Mouse (Mus musculus): ENCODE measurements around the gene Drd4. TPM values are rescaled to one million over a fixed set of nuclear protein-coding genes. Genes with fewer than 3 reads are reported as not detected.

The Drd4 gene
- total RNA-seq, 2 experiments from 2014 or later = not detected

GRCm38 (mm10) chr7:141288042-141288441, 3.8 kb upstream of the Drd4 start:
- intact Hi-C loops (cut with DNase I) = no loop called here
- DNase-seq = no peak

GRCm38 (mm10) chr7:141292583-141293388, 980 bp downstream of the Drd4 start:
- intact Hi-C loops (cut with DNase I) = no loop called here

GRCm38 (mm10) chr7:141293852-141294471, 2.2 kb downstream of the Drd4 start:
- DNase-seq = peak in 1 of 2 experiments; percentile 19
- intact Hi-C loops (cut with DNase I) = no loop called here

More at GRCm38 (mm10) chr7:141292583-141293388, 980 bp downstream of the Drd4 start:
- DNase-seq = no peak

GRCm38 (mm10) chr7:141294479-141294878, 2.7 kb downstream of the Drd4 start:
- DNase-seq = no peak
- intact Hi-C loops (cut with DNase I) = no loop called here

- intact Hi-C loops (cut with DNase I) = no loop called here
- DNase-seq = no peak
Observed at GRCm38 (mm10) chr7:141297926-141298650, 6.3 kb downstream of the Drd4 start.

- no peak for DNase-seq
- intact Hi-C loops (cut with DNase I) = no loop called here
Observed at GRCm38 (mm10) chr7:141299175-141299574, 7.4 kb downstream of the Drd4 start.

GRCm38 (mm10) chr7:141301386-141301785, 9.6 kb downstream of the Drd4 start:
- intact Hi-C loops (cut with DNase I) = no loop called here
- DNase-seq = no peak

GRCm38 (mm10) chr7:141302702-141303268, 11.0 kb downstream of the Drd4 start:
- intact Hi-C loops (cut with DNase I) = no loop called here
- no peak for DNase-seq

- intact Hi-C loops (cut with DNase I) = no loop called here
- no peak for DNase-seq
Observed at GRCm38 (mm10) chr7:141304537-141304936, 12.7 kb downstream of the Drd4 start.

- no peak for DNase-seq
- intact Hi-C loops (cut with DNase I) = no loop called here
Observed at GRCm38 (mm10) chr7:141314416-141314815, 22.6 kb downstream of the Drd4 start.

- intact Hi-C loops (cut with DNase I) = no loop called here
- no peak for DNase-seq
Observed at GRCm38 (mm10) chr7:141315076-141315475, 23.3 kb downstream of the Drd4 start.

GRCm38 (mm10) chr7:141315974-141316373, 24.2 kb downstream of the Drd4 start:
- no peak for DNase-seq
- intact Hi-C loops (cut with DNase I) = no loop called here

GRCm38 (mm10) chr7:141317619-141318132, 25.9 kb downstream of the Drd4 start:
- intact Hi-C loops (cut with DNase I) = no loop called here
- DNase-seq = no peak

GRCm38 (mm10) chr7:141319446-141319845, 27.6 kb downstream of the Drd4 start:
- intact Hi-C loops (cut with DNase I) = no loop called here
- DNase-seq = no peak

- DNase-seq = no peak
- intact Hi-C loops (cut with DNase I) = loop anchor here (5.0 kb wide), 2 partner anchors 52 to 97 kb away; partner anchors contain the start of gene Phrf1
Observed at GRCm38 (mm10) chr7:141324686-141325085, 32.9 kb downstream of the Drd4 start.

GRCm38 (mm10) chr7:141326546-141327446, 35.0 kb downstream of the Drd4 start:
- intact Hi-C loops (cut with DNase I) = loop anchor here (5.0 kb wide), 1 partner anchor 99 kb away; the partner anchor contains the start of gene Phrf1
- no peak for DNase-seq

GRCm38 (mm10) chr7:141327469-141328372, 35.9 kb downstream of the Drd4 start, which contains the start of the genes Deaf1 and Tmem80:
Deaf1 (minus strand) TSS chr7:141327690.
Tmem80 (plus strand) TSS chr7:141327739.
- intact Hi-C loops (cut with DNase I) = loop anchor here (5.0 kb wide), 1 partner anchor 100 kb away; the partner anchor contains the start of gene Phrf1

GRCm38 (mm10) chr7:141328373-141328990, 36.7 kb downstream of the Drd4 start:
- intact Hi-C loops (cut with DNase I) = loop anchor here (5.0 kb wide), 1 partner anchor 101 kb away; the partner anchor contains the start of gene Phrf1
- DNase-seq = no peak

More at GRCm38 (mm10) chr7:141327469-141328372, 35.9 kb downstream of the Drd4 start, which contains the start of the genes Deaf1 and Tmem80:
- DNase-seq = peak; percentile 99
